Mouse (Mus musculus) adrenal gland, adult 18-20 months (tissue): ENCODE measurements at regions not wholly inside any gene's neighbourhood (a gene's known extent, or its start where the extent isn't known, plus 50 kb on each side); places are given as distances from the start of the nearest gene placed in this dataset.

Experiments used
- DNase-seq, 2 experiments: peaks; one replicate each; pipeline ENCODE4 v3.0.0; 2021 to 2022; ENCODE audit warnings: low spot score in 2 of 2

- DNase-seq, result no peak
These were observed 69.2 kb upstream of the Rgs1 start for GRCm38 (mm10) chr1:144318289-144318688.

- no peak for DNase-seq
These were observed 68.5 kb upstream of the Rgs1 start for GRCm38 (mm10) chr1:144317560-144317959.

GRCm38 (mm10) chr1:144316251-144316650, 67.2 kb upstream of the Rgs1 start:
- no peak for DNase-seq

- no peak for DNase-seq
These were observed 65.3 kb upstream of the Rgs1 start for GRCm38 (mm10) chr1:144314382-144314781.

GRCm38 (mm10) chr1:144313318-144313717, 64.3 kb upstream of the Rgs1 start:
- DNase-seq, result no peak

- DNase-seq, result no peak
These were observed 60.9 kb upstream of the Rgs1 start for GRCm38 (mm10) chr1:144309901-144310300.

GRCm38 (mm10) chr1:144308313-144308712, 59.3 kb upstream of the Rgs1 start:
- DNase-seq, result no peak

GRCm38 (mm10) chr1:144307854-144308285, 58.8 kb upstream of the Rgs1 start:
- DNase-seq, result no peak

GRCm38 (mm10) chr1:144307017-144307853, 58.2 kb upstream of the Rgs1 start:
- DNase-seq, result no peak

- no peak for DNase-seq
These were observed 57.2 kb upstream of the Rgs1 start for GRCm38 (mm10) chr1:144306284-144306683.

- DNase-seq, result no peak
These were observed 51.6 kb upstream of the Rgs1 start for GRCm38 (mm10) chr1:144300670-144301069.
